Mouse (Mus musculus): ENCODE results near the gene Saysd1.

- TF ChIP-seq POLR2A (IDR thresholded peaks at IDR 0.05; ENCODE audit: low read depth, low read length): no peak
- no peak for TF ChIP-seq ZC3H11A (IDR thresholded peaks at IDR 0.05; ENCODE audit: low read depth, low read length)
- no peak for TF ChIP-seq MAX (IDR thresholded peaks at IDR 0.05; ENCODE audit: low read length)
- no peak for TF ChIP-seq EP300 (IDR thresholded peaks at IDR 0.05; ENCODE audit: low read length)
- no peak for TF ChIP-seq CTCF (conservative IDR thresholded peaks at IDR 0.05 in 1 of 2, IDR thresholded peaks at IDR 0.05 in 1 of 2; ENCODE audit: low read depth in 2 of 2, low read length in 2 of 2)
- no peak for TF ChIP-seq HCFC1 (IDR thresholded peaks at IDR 0.05; ENCODE audit: low read depth, low read length)
- TF ChIP-seq PAX5 (IDR thresholded peaks at IDR 0.05; ENCODE audit: low read length): no peak
- no peak for TF ChIP-seq ELF1 (IDR thresholded peaks at IDR 0.05; ENCODE audit: low read depth, low read length)
- no peak for TF ChIP-seq SMC3 (IDR thresholded peaks at IDR 0.05; ENCODE audit: low read depth, low read length)
- TF ChIP-seq USF2 (conservative IDR thresholded peaks at IDR 0.05; ENCODE audit: low read depth, low read length): no peak
- TF ChIP-seq NELFE (IDR thresholded peaks at IDR 0.05; ENCODE audit: low read depth, low read length): no peak
These were observed 24.4 kb upstream of the Saysd1 start for GRCm38 (mm10) chr14:20162686-20163085.

Data from CH12.LX (cell line).